Mouse (Mus musculus) mature B cell (primary cell): ENCODE results near the gene Fis1.
"Not testable (repeated sequence)": the region's sequence is repeated elsewhere in the genome, so short reads cannot be mapped to it uniquely, and the experiment has no call there.

Source experiments
- in situ Hi-C: fragments of 300-500 bp; cut with MboI; formaldehyde crosslinking; loops from 2 replicates; pipeline ENCODE4 v1.14.3; 2019

The Fis1 gene

GRCm38 (mm10) chr5:136953015-136953414 lies at the start of gene Fis1:
Gene Fis1, plus strand, starts transcription at chr5:136953275.
- in situ Hi-C loops = no loop called here

- in situ Hi-C loops = no loop called here
Observed at GRCm38 (mm10) chr5:136904621-136905020, 48.5 kb upstream of the Fis1 start.

DNA sequence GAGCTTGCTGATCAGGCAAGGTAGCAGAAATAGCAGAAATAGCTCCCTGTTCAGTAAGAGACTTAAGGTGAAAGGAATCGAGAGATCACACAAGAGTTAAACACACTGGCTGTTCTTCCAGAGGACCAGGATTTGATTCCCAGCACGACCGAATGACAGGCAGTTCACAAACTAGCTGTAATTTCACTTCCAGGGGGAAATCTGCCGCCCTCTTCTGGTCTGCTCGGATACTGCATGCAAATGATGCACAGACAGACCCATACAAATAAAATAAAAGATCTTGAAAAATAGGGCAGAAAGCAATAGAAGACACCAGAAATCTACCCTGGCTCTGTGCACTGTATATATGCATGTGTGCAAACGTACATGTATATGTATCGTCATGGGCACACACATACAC lies 47.4 kb upstream of the Fis1 start:
- in situ Hi-C loops = no loop called here

- in situ Hi-C loops = no loop called here
Observed at GRCm38 (mm10) chr5:136907587-136907986, 45.5 kb upstream of the Fis1 start.

GRCm38 (mm10) chr5:136907991-136908857 lies 44.9 kb upstream of the Fis1 start, which contains the start of gene Ift22:
Gene Ift22, plus strand, starts transcription at chr5:136908150.
- in situ Hi-C loops = no loop called here

- in situ Hi-C loops = no loop called here
Observed at GRCm38 (mm10) chr5:136914183-136914582, 38.9 kb upstream of the Fis1 start.

GRCm38 (mm10) chr5:136917613-136918242 lies 35.3 kb upstream of the Fis1 start:
- in situ Hi-C loops = no loop called here

DNA sequence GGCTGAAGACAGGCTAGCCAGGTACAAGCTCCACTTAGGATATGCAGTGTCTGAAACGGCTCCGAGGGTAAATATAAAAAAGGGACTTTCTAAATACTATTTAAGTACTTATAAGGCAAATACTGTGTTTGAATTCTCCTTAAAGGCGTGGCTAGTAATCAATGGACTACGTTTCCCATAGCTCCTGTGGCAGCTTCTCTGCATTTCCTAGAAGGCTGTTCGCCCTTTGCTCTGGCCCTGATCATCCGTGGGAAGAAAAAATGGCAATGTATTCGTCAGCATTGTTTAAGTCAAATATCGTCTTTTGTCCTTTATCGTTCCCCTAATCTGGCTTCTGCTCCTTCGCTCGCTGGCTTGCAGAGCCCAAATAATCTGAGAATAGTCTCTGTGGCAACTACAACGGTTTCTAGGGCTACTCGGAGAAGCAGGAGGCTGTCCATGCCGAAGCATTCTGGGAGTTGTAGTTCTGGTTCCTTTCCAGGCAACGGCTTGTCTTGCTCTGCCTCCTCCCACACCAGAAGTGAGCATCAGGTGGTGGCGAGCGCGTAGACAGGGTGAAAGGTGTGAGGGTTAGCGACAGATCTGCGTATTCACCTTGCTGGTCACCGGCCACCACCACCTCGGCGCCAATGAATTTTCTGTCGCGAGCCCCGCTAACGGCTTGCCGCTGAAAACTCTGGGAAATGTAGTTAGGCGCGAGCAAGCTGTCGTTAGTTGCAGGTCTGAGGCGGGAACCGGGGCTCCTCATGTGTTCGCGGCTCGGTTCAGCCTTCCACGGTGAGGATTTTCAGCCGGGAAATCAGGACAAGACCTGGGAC lies 34.2 kb upstream of the Fis1 start:
- in situ Hi-C loops = no loop called here

DNA sequence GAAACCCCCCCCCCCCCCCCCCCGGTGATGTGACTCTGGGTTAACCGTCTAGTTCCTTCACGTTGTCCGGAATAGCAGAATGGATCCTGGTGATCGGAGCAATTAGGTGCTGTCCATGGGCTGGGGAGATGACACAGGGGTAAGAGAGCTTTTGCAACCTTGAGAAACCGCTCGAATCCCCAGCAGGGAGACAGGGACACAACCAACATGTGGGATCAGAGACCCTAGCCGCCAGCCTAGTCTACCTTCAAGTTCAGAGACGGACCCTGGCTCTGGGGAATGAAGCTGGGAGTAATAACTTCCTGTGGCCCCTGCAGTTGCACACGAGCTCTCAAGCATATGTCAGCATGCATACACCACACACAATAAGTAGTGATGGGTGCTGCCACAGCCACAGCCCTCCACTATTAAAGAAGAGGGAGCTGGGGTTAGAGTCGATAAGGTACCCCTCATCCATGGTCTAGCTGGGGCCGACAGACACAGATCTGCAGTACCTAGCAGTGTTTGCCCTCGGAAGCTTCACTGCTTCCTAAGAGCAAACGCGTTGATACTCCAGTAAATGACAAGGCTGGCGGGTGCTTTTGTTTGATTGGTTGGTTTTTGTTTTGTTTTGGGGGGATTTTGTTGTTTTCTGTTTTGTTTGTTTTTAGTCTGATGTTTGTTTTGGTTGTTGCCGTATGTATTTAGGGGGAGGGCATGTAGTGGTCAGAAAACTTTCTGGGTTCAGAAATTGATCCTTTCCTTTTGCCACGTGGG lies 33.4 kb upstream of the Fis1 start:
- in situ Hi-C loops = no loop called here

GRCm38 (mm10) chr5:136922830-136923229 lies 30.2 kb upstream of the Fis1 start:
- in situ Hi-C loops = no loop called here

GRCm38 (mm10) chr5:136923751-136924478 lies 29.2 kb upstream of the Fis1 start:
- in situ Hi-C loops = no loop called here

GRCm38 (mm10) chr5:136929073-136929472 lies 24.0 kb upstream of the Fis1 start:
- in situ Hi-C loops = no loop called here

- in situ Hi-C loops = no loop called here
Observed at GRCm38 (mm10) chr5:136931896-136932295, 21.2 kb upstream of the Fis1 start.

GRCm38 (mm10) chr5:136932956-136933355 lies 20.1 kb upstream of the Fis1 start:
- in situ Hi-C loops = no loop called here

- in situ Hi-C loops = no loop called here
Observed at GRCm38 (mm10) chr5:136933930-136934329, 19.1 kb upstream of the Fis1 start.

DNA sequence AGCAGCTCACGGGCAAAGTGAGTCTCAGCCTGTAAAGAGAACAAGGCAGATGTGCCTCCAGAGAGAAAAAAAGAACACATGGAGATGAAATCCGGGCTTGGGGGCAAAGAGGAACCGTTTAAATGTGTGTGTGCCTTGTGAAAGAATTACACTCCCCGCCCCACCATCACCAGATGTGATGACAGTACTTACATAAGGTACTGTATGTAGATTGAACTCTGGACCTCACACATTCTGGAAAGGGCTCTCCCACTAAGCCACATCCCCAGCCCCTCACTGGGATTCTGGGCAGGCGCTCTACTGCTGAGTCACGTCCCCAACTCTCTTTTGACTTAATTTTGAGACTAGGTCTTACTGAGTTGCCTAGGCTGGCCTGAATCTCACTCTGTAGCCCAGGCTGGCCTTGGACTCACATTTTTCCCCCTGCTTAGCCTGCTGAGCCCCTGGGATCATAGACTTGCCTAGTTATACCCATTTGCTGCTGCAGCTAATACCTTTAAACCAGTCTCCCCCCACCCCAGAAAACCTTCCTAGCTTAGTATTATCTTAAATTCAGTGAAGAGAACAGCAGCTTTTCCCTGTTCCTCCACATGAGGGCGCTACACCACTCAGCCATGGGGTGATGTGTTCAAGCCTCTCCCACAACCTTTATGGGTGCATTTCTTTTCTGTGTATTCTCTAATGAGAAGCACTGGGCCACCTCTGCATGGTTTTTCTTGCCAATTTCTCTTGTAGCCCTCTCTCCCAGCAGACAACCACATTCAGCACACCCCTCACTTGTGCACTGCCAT lies 17.0 kb upstream of the Fis1 start:
- in situ Hi-C loops = no loop called here

GRCm38 (mm10) chr5:136936750-136937149 lies 16.3 kb upstream of the Fis1 start:
- in situ Hi-C loops = no loop called here

- in situ Hi-C loops = no loop called here
Observed at GRCm38 (mm10) chr5:136937621-136938020, 15.5 kb upstream of the Fis1 start.

- in situ Hi-C loops = no loop called here
Observed at GRCm38 (mm10) chr5:136939284-136939683, 13.8 kb upstream of the Fis1 start.

- in situ Hi-C loops = not testable (repeated sequence)
Observed at GRCm38 (mm10) chr5:136940029-136940428, 13.0 kb upstream of the Fis1 start.
